Mouse (Mus musculus) spleen, adult 2 months (tissue): ENCODE data around the gene Cspg4. TPM values are rescaled to one million over a fixed set of nuclear protein-coding genes. Genes with fewer than 3 reads are reported as not detected.

Experiments
- DNase-seq, 2 experiments: peaks; one replicate each; pipeline versions ENCODE4 v3.0.0 to v3.0.0-alpha.2; 2012 to 2021; ENCODE audit warnings: low spot score in 2 of 2, low read depth in 1 of 2
- H3K27ac ChIP-seq: fragments of 200-500 bp; 2 replicates; pipeline ENCODE4 v1.5.1; 2012; ENCODE audit warnings: low read length, inconsistent platforms; ENCODE audit not compliant: insufficient read depth
- H3K27me3 ChIP-seq: fragments of 200-500 bp; 2 replicates; pipeline ENCODE4 v1.6.1; 2012; ENCODE audit warnings: mild to moderate bottlenecking, moderate library complexity, low read length, inconsistent platforms; ENCODE audit not compliant: control insufficient read depth, insufficient read depth
- H3K36me3 ChIP-seq: fragments of 200-500 bp; 2 replicates; pipeline ENCODE4 v1.6.1; 2012; ENCODE audit warnings: mild to moderate bottlenecking, low read length, inconsistent platforms; ENCODE audit not compliant: control insufficient read depth, insufficient read depth
- H3K4me1 ChIP-seq: fragments of 200-500 bp; 2 replicates; pipeline ENCODE4 v1.6.1; 2011; ENCODE audit warnings: inconsistent platforms; ENCODE audit not compliant: control insufficient read depth, insufficient read depth, insufficient read length
- H3K4me3 ChIP-seq: fragments of 200-500 bp; 2 replicates; pipeline ENCODE4 v1.5.1; 2011; ENCODE audit warnings: mild to moderate bottlenecking, inconsistent platforms; ENCODE audit not compliant: insufficient read depth, insufficient read length; ENCODE audit errors: extremely low read depth
- CTCF ChIP-seq: fragments of 200-500 bp; IDR thresholded peaks from 2 replicates; pipeline ENCODE4 v1.5.1; 2011; ENCODE audit warnings: mild to moderate bottlenecking, inconsistent platforms; ENCODE audit not compliant: insufficient read depth, insufficient read length, insufficient replicate concordance; ENCODE audit errors: extremely low read depth
- POLR2A ChIP-seq: fragments of 200-500 bp; IDR thresholded peaks from 2 replicates; pipeline ENCODE4 v1.6.1; 2011; ENCODE audit warnings: low read depth, low read length, inconsistent platforms
- whole genome bisulfite sequencing: fragments of 180-500 bp; shearing (Covaris S2); methylation state at CpG from one replicate; pipeline ENCODE4 v1.1.7; 2018; 5-methylcytosine and 5-hydroxymethylcytosine counted together
- polyA plus RNA-seq: library from polyadenylated mRNA; depleted of rRNA; stranded (reverse); fragments of >200 nt; gene quantifications from 2 replicates; pipeline ENCODE4 v1.2.3, GENCODE M21; 2012; rRNA removed

Gene Cspg4
- polyA plus RNA-seq = 1.3 TPM in 2 replicates

DNA sequence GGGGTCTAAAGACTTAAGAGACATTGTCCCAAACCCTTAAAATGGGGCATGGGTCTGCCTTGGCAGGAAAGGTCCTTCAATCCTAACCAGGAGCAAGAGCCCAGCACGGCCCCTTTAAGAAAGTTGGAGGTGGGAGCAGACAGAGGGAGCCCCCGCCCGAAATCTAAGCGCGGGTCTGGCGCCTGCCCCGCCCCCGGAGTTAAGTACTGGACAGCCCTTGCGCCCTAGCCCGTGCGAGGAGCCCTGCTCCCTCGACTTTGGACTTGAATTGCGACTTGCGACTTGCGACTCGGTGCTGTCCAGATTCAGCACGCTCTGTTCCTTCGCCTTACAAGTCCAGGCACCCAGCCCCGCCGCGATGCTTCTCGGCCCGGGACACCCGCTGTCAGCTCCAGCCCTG is at the start of gene Cspg4:
Gene Cspg4, plus strand, starts transcription at position 202 of the 400 bp plus-strand sequence.
- DNase-seq = no peak
- no peak within 1 kb of the TSS for H3K4me3 ChIP-seq

GRCm38 (mm10) chr9:56824900-56825299 is 39.9 kb upstream of the Cspg4 start:
- no peaks in the 10 kb centered on the region for H3K4me1 ChIP-seq
- TF ChIP-seq POLR2A (no peak), CTCF (no peak)
- H3K27ac ChIP-seq = no peak overlapping the region
- H3K36me3 ChIP-seq = no peaks in the 10 kb centered on the region
- H3K27me3 ChIP-seq = peaks cover 2% of the 10 kb centered on the region; the same call in 1 of the 2 replicates
- no peak for DNase-seq
- WGBS = 7% methylated on average over 3 of the region's 3 CpGs
- no peak overlapping the region for H3K4me3 ChIP-seq

More for the DNA sequence above, at the start of gene Cspg4:
- Histone ChIP-seq H3K27me3 (no peaks in the 10 kb centered on the region), H3K27ac (no peak within 1 kb of the TSS), H3K4me1 (no peaks in the 10 kb centered on the region), H3K36me3 (no peaks in the 10 kb centered on the region)
- WGBS = 22% methylated on average over 24 of the region's 24 CpGs
- no peak for TF ChIP-seq CTCF
- no peak for TF ChIP-seq POLR2A

GRCm38 (mm10) chr9:56825476-56826213 is 39.2 kb upstream of the Cspg4 start:
- Histone ChIP-seq H3K4me1 (no peaks in the 10 kb centered on the region), H3K27ac (no peak overlapping the region), H3K36me3 (no peaks in the 10 kb centered on the region), H3K4me3 (no peak overlapping the region), H3K27me3 (peaks cover 2% of the 10 kb centered on the region; the same call in 1 of the 2 replicates)
- no peak for TF ChIP-seq POLR2A
- no peak for TF ChIP-seq CTCF
- 27% methylated on average over 21 of the region's 21 CpGs for WGBS
- no peak for DNase-seq

DNA sequence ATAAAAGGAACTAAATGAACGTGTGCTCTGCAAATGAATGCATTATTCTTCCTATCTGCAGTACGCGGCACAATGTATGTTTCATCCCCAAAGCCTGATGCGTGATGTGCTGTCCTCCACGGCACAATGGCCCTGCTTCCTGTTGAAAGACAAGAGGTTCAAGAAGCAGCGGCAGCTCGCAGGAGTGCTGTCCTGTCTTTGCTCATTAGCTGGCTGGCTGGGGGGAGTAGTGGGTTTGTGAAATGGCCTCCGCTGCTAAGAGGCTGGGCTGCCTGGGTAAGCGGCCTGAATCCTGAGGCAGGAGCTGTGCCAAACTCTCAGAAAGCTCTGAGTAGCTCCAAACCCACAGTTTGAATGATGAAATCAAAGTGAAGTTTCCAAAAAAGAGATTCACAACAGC is 36.7 kb upstream of the Cspg4 start:
- Histone ChIP-seq H3K27ac (no peak overlapping the region), H3K4me1 (no peaks in the 10 kb centered on the region), H3K4me3 (no peak overlapping the region), H3K36me3 (no peaks in the 10 kb centered on the region), H3K27me3 (peaks cover 2% of the 10 kb centered on the region; the same call in 1 of the 2 replicates)
- DNase-seq = no peak
- no peak for TF ChIP-seq CTCF
- WGBS = 47% methylated on average over 9 of the region's 9 CpGs

- Histone ChIP-seq H3K27me3 (peaks cover 2% of the 10 kb centered on the region; the same call in 1 of the 2 replicates), H3K27ac (no peak overlapping the region), H3K36me3 (no peaks in the 10 kb centered on the region), H3K4me3 (no peak overlapping the region), H3K4me1 (no peaks in the 10 kb centered on the region)
- no peak for DNase-seq
- TF ChIP-seq POLR2A = no peak
- no peak for TF ChIP-seq CTCF
- 75% methylated on average over 6 of the region's 6 CpGs for WGBS
Measured at GRCm38 (mm10) chr9:56828841-56829240, 36.0 kb upstream of the Cspg4 start.

- no peak overlapping the region for H3K27ac ChIP-seq
- DNase-seq = no peak
- 68% methylated on average over 4 of the region's 4 CpGs for WGBS
- H3K4me1 ChIP-seq = no peaks in the 10 kb centered on the region
- H3K36me3 ChIP-seq = no peaks in the 10 kb centered on the region
- no peak for TF ChIP-seq CTCF
- TF ChIP-seq POLR2A = no peak
- H3K27me3 ChIP-seq = peaks cover 2% of the 10 kb centered on the region; the same call in 1 of the 2 replicates
- H3K4me3 ChIP-seq = no peak overlapping the region
Measured at GRCm38 (mm10) chr9:56830162-56830561, 34.7 kb upstream of the Cspg4 start.

DNA sequence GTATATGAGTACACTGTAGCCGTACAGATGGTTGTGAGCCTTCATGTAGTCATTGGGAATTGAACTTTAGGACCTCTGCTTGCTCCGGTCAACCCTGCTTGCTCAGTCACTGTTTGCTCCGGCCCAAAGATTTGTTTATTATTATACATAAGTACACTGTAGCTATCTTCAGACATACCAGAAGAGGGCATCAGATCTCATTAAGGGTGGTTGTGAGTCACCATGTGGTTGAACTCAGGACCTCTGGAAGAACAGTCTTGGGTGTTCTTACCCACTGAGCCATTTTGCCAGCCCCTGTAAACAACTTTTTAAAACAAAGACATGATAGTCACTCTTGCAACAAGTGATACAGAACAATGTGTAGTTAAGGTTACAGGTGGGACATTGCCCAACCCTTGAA is 32.9 kb upstream of the Cspg4 start:
- Histone ChIP-seq H3K4me3 (no peak overlapping the region), H3K36me3 (no peaks in the 10 kb centered on the region), H3K4me1 (no peaks in the 10 kb centered on the region), H3K27me3 (no peaks in the 10 kb centered on the region; the same call in 1 of the 2 replicates), H3K27ac (no peak overlapping the region)
- WGBS = 86% methylated on average over 3 of the region's 3 CpGs
- TF ChIP-seq CTCF (no peak), POLR2A (no peak)
- DNase-seq = no peak
